Mouse (Mus musculus) testis, adult 10 weeks (tissue): ENCODE data around the gene Naxe. TPM values are rescaled to one million over a fixed set of nuclear protein-coding genes. Genes with fewer than 3 reads are reported as not detected.

Source experiments
- polyA plus RNA-seq: library from polyadenylated mRNA; stranded (reverse); fragments of 350-450 nt; fragmentation: Illumina TruSeq; extraction: RNeasy Lipid Tissue Mini Kit (QIAGEN cat#74804); gene quantifications from one replicate; pipeline ENCODE4 v1.2.3, GENCODE M21; 2014; ENCODE audit warnings: low read depth, low replicate concordance

Naxe gene
- 17.5 TPM for polyA plus RNA-seq

GRCm38 (mm10) chr3:88057902-88058696 is at the start of gene Naxe:
TSS of gene Naxe (minus strand) at chr3:88058495.

DNA sequence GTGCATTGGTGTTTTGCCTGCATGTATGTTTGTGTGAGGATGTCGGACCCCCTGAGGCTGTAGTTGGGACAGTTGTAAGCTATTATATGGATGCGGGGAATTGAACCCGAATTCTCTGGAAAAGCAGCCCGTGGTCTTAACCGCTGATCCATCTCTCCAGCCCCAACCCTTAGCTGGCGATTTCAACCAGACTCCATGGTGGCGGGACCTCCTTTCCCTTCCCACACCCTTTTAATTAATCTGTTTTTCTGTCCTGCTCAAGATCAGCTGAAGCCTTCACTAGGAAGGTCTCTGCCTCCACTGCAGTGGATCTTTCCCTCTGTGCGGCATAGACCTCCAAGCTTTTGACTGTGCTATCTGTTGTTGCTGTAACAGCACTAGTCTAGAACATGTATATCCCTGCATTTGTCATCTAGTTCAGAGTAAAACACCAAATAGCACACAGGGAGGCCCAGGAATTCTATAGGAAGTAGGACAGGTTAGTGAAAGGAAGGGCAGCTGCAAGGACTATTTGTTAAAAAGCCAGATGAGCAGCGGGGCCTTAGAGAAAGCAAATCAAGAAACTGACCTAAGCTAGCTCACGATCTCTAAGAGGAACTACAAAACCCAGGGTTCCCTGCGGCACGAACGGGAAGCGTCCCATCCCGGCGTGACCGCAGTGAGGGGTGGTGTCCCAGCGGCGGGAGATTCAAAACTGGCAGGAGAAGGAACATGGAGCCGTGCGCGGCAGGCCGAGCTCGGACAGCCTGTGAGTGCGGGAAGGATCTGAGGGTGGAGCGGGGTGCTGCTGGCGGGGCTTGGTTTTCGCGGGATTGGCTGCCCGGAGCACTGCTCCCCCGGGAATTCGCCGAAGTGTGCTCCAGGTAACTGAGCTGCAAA is 23.3 kb upstream of the Naxe start, which contains the start of gene Iqgap3:
TSS of gene Iqgap3 (plus strand) at position 627 of the 879 bp plus-strand sequence.

DNA sequence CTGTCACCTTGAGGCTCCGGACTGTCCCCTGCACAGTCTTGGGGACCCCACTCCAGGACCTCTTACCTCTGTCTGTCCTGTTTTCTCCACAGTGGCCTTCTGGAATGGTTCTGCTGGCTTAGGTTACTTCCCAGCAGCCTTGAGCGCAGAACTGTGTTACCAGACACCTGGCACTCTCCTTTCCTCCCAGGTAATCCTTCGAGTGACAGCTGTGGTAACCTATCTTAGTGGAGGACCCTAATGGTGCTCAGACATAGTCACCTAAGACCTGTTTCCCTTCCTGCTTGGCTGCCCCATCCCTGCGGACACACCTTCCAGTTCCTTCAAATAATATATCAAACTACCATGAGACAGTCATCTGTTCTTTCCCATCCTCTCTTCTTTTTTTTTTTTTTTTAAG is 19.9 kb upstream of the Naxe start, which contains the start of gene Ttc24:
TSS of gene Ttc24 (minus strand) at position 101 of the 400 bp plus-strand sequence.

GRCm38 (mm10) chr3:88042661-88043421 is 15.5 kb downstream of the Naxe start, which contains the start of gene Gpatch4:
TSS of gene Gpatch4 (plus strand) at chr3:88043108.

GRCm38 (mm10) chr3:88027434-88028186 is 30.7 kb downstream of the Naxe start, which contains the start of gene Hapln2:
TSS of gene Hapln2 (minus strand) at chr3:88027583.

Other genes with a start within 250 kb of the Naxe start
- gene Pear1, start 234.2 kb downstream of the Naxe start, polyA plus RNA-seq: 0.14 TPM
- not detected for gene Sh2d2a, start 211.7 kb downstream of the Naxe start, polyA plus RNA-seq
- gene Prcc, start 172.9 kb downstream of the Naxe start, polyA plus RNA-seq: 3.6 TPM
- 195 TPM for gene Hdgf, start 152.2 kb downstream of the Naxe start, polyA plus RNA-seq
- gene Mrpl24, start 139.0 kb downstream of the Naxe start, polyA plus RNA-seq: 95.8 TPM
- 96.7 TPM for gene Isg20l2, start 128.2 kb downstream of the Naxe start, polyA plus RNA-seq
- gene Rrnad1, start 127.8 kb downstream of the Naxe start, polyA plus RNA-seq: 5.3 TPM
- not detected for gene Crabp2, start 109.8 kb downstream of the Naxe start, polyA plus RNA-seq
- gene Nes, start 87.4 kb downstream of the Naxe start, polyA plus RNA-seq: 0.73 TPM
- not detected for gene Bcan, start 58.3 kb downstream of the Naxe start, polyA plus RNA-seq
- 1.8 TPM for gene Hapln2, start 30.9 kb downstream of the Naxe start, polyA plus RNA-seq
- 5.1 TPM for gene Gpatch4, start 15.4 kb downstream of the Naxe start, polyA plus RNA-seq
- 9.3 TPM for gene Ttc24, start 19.8 kb upstream of the Naxe start, polyA plus RNA-seq
- 0.36 TPM for gene Iqgap3, start 23.5 kb upstream of the Naxe start, polyA plus RNA-seq
- 2.4 TPM for gene Mef2d, start 83.9 kb upstream of the Naxe start, polyA plus RNA-seq
- gene Rhbg, start 196.2 kb upstream of the Naxe start, polyA plus RNA-seq: not detected
- 1.2 TPM for gene Gm38392, start 228.7 kb upstream of the Naxe start, polyA plus RNA-seq
- gene Tsacc, start 238.5 kb upstream of the Naxe start, polyA plus RNA-seq: 355 TPM
- 308 TPM for gene Cct3, start 238.6 kb upstream of the Naxe start, polyA plus RNA-seq